Mouse (Mus musculus) lung, embryonic 14.5 days (tissue): Measurements from ENCODE around the gene Mei1. TPM values are rescaled to one million over a fixed set of nuclear protein-coding genes. Genes with fewer than 3 reads are reported as not detected.

Experiments used
- ATAC-seq: fragments of 200-750 bp; cut with Nextera tagmentation; 2 replicates; pipeline ENCODE4 v1.8.0; 2017; ENCODE audit warnings: mild to moderate bottlenecking, moderate TSS enrichment, moderate library complexity; ENCODE audit not compliant: insufficient read depth
- DNase-seq: peaks from one replicate; pipeline ENCODE4 v3.0.0-alpha.2; 2015
- H3K27ac ChIP-seq: fragments of 300-500 bp; sonication (generic); 2 replicates; pipeline ENCODE4 v1.5.1; 2014; ENCODE audit warnings: low read depth, mild to moderate bottlenecking, moderate library complexity
- H3K27me3 ChIP-seq: fragments of 300-500 bp; sonication (generic); 2 replicates; pipeline ENCODE4 v1.6.1; 2014; ENCODE audit warnings: low read length, control low read depth; ENCODE audit not compliant: insufficient read depth
- H3K36me3 ChIP-seq: fragments of 300-500 bp; sonication (generic); 2 replicates; pipeline ENCODE4 v1.6.1; 2014; ENCODE audit warnings: control low read depth; ENCODE audit not compliant: insufficient read depth
- H3K4me1 ChIP-seq: fragments of 300-500 bp; sonication (generic); 2 replicates; pipeline ENCODE4 v1.6.1; 2014; ENCODE audit warnings: antibody characterized with exemption, control low read depth; ENCODE audit not compliant: insufficient read depth
- H3K4me2 ChIP-seq: fragments of 300-500 bp; sonication (generic); 2 replicates; pipeline ENCODE4 v1.6.1; 2014; ENCODE audit warnings: mild to moderate bottlenecking
- H3K4me3 ChIP-seq: fragments of 300-500 bp; sonication (generic); 2 replicates; pipeline ENCODE4 v1.5.1; 2014; ENCODE audit warnings: low read depth, low read length
- H3K9ac ChIP-seq: fragments of 300-500 bp; sonication (generic); 2 replicates; pipeline ENCODE4 v1.6.1; 2014
- H3K9me3 ChIP-seq: fragments of 300-500 bp; sonication (generic); 2 replicates; pipeline ENCODE4 v1.6.1; 2016; ENCODE audit warnings: low read depth, low read length, control low read depth
- CTCF ChIP-seq: IDR thresholded peaks from 2 replicates; pipeline ENCODE4 v1.5.1; 2016; ENCODE audit warnings: antibody characterized with exemption, low read depth
- WGBS: fragments of 180-500 bp; shearing (Covaris S2); extraction: QIAGEN DNeasy Blood & Tissue Kit; methylation state at CpG from one replicate; pipeline ENCODE4 v1.1.7; 2014; 5-methylcytosine and 5-hydroxymethylcytosine counted together
- polyA plus RNA-seq: library from polyadenylated mRNA; unstranded; fragments of >200 nt; fragmentation: Nextera tagmentation; extraction: Ambion mirVana; gene quantifications from 2 replicates; pipeline ENCODE4 v1.2.1, GENCODE M21; 2014

The Mei1 gene
- polyA plus RNA-seq, 1 experiment from 2014 or later, result not detected

DNA sequence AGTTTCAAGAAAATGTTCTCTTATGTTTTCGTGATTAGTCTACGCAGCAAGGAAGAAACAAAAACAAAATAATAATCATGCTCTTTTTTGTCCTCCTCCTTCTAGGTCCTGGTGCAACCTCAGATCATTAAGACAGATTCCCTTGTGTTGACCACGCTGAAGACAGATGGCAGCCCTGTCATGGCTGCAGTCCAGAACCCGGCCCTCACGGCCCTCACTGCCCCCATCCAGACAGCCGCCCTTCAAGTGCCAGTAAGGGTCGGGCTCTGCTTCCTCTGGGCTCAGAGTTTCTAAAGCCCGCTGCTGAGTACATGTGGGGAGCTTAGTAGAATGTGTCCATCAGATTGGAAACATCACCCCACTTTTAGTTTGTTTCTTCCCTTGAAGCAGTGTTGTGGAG is 102.9 kb downstream of the Mei1 start:
- H3K9ac ChIP-seq, result no peak overlapping the region
- H3K4me2 ChIP-seq, result no peak overlapping the region
- H3K9me3 ChIP-seq, result no peaks in the 10 kb centered on the region
- ATAC-seq (no peak), DNase-seq (no peak)
- peaks cover 78% of the 10 kb centered on the region for H3K36me3 ChIP-seq
- no peaks in the 10 kb centered on the region for H3K4me1 ChIP-seq
- H3K27ac ChIP-seq, result no peak overlapping the region
- 74% methylated on average over 8 of the region's 8 CpGs for WGBS
- H3K4me3 ChIP-seq, result no peak overlapping the region
- TF ChIP-seq CTCF, result no peak
- no peaks in the 10 kb centered on the region for H3K27me3 ChIP-seq

DNA sequence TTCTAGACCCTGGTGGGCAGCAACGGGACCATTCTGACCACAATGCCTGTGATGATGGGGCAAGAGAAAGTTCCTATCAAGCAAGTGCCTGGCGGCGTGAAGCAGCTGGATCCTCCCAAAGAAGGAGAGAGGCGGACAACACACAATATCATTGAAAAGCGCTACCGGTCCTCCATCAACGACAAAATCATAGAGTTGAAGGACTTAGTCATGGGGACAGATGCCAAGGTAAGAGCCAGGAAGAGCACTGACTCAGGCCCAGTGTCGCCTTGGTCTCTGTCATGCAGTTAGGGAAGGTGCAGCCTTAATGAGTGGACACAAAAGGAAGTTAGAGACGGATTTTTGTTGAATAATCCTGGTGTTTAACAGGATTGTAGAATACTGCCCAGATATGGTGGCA is 105.3 kb downstream of the Mei1 start:
- 92% methylated on average over 9 of the region's 9 CpGs for WGBS
- TF ChIP-seq CTCF, result no peak

More for the DNA sequence above, 105.3 kb downstream of the Mei1 start:
- no peak overlapping the region for H3K4me3 ChIP-seq
- H3K27me3 ChIP-seq, result no peaks in the 10 kb centered on the region
- ATAC-seq, result no peak
- no peaks in the 10 kb centered on the region for H3K9me3 ChIP-seq
- no peak overlapping the region for H3K27ac ChIP-seq
- DNase-seq, result no peak
- H3K4me1 ChIP-seq, result no peaks in the 10 kb centered on the region
- H3K9ac ChIP-seq, result no peak overlapping the region
- peaks cover 97% of the 10 kb centered on the region for H3K36me3 ChIP-seq
- no peak overlapping the region for H3K4me2 ChIP-seq

Other genes with a start within 250 kb of the Mei1 start
- gene Tob2, start 211.2 kb upstream of the Mei1 start, polyA plus RNA-seq, result 23.3 and 24.2 TPM in 2 replicates
- 211 and 220 TPM in 2 replicates for gene Phf5a, start 198.1 kb upstream of the Mei1 start, polyA plus RNA-seq
- gene Aco2, start 197.7 kb upstream of the Mei1 start, polyA plus RNA-seq, result 149 and 152 TPM in 2 replicates
- gene Polr3h, start 143.8 kb upstream of the Mei1 start, polyA plus RNA-seq, result 74.4 and 89.5 TPM in 2 replicates
- gene Csdc2, start 133.2 kb upstream of the Mei1 start, polyA plus RNA-seq, result 10.1 and 11.8 TPM in 2 replicates
- 39.0 and 39.6 TPM in 2 replicates for gene Pmm1, start 109.1 kb upstream of the Mei1 start, polyA plus RNA-seq
- not detected in 2 replicates for gene 1700029P11Rik, start 89.5 kb upstream of the Mei1 start, polyA plus RNA-seq
- 92.5 and 93.1 TPM in 2 replicates for gene Xrcc6, start 82.2 kb upstream of the Mei1 start, polyA plus RNA-seq
- gene Desi1, start 36.1 kb upstream of the Mei1 start, polyA plus RNA-seq, result 23.0 and 26.8 TPM in 2 replicates
- gene Snu13, start 22.4 kb upstream of the Mei1 start, polyA plus RNA-seq, result 334 and 340 TPM in 2 replicates
- gene 4930407I10Rik, start 10.8 kb upstream of the Mei1 start, polyA plus RNA-seq, result not detected in 2 replicates
- 20.5 and 22.1 TPM in 2 replicates for gene Ccdc134, start 57.9 kb downstream of the Mei1 start, polyA plus RNA-seq
- gene Srebf2, start 77.2 kb downstream of the Mei1 start, polyA plus RNA-seq, result 107 and 114 TPM in 2 replicates
- gene Shisa8, start 142.8 kb downstream of the Mei1 start, polyA plus RNA-seq, result 0.20 and 0.45 TPM in 2 replicates
- gene Tnfrsf13c, start 154.4 kb downstream of the Mei1 start, polyA plus RNA-seq, result 0.22 TPM in 1 of 2 replicates, not detected in the other
- 86.9 and 88.1 TPM in 2 replicates for gene Cenpm, start 174.8 kb downstream of the Mei1 start, polyA plus RNA-seq
- not detected in 2 replicates for gene 1500009C09Rik, start 182.4 kb downstream of the Mei1 start, polyA plus RNA-seq
- gene Sept3, start 204.9 kb downstream of the Mei1 start, polyA plus RNA-seq, result 8.1 and 8.7 TPM in 2 replicates
- 0.42 and 0.57 TPM in 2 replicates for gene Wbp2nl, start 229.0 kb downstream of the Mei1 start, polyA plus RNA-seq